Mouse (Mus musculus) adrenal gland, postnatal 36 days (tissue): ENCODE measurements at regions not wholly inside any gene's neighbourhood (a gene's known extent, or its start where the extent isn't known, plus 50 kb on each side); places are given as distances from the start of the nearest gene placed in this dataset.

ENCODE experiments used
- DNase-seq, 2 experiments: peaks; one replicate each; pipeline ENCODE4 v3.0.0; 2021; ENCODE audit warnings: mixed read lengths in 1 of 2

GRCm38 (mm10) chr10:124320191-124321110 is 1056.7 kb downstream of the Fam19a2 start:
- DNase-seq: no peak

GRCm38 (mm10) chr10:124332491-124332890 is 1056.8 kb downstream of the Slc16a7 start:
- DNase-seq: no peak

- DNase-seq: no peak
These were observed 1050.3 kb downstream of the Slc16a7 start for GRCm38 (mm10) chr10:124338923-124339322.

GRCm38 (mm10) chr10:124349300-124349699 is 1040.0 kb downstream of the Slc16a7 start:
- peak; percentile 67 to 73 for DNase-seq

GRCm38 (mm10) chr10:124362795-124363194 is 1026.5 kb downstream of the Slc16a7 start:
- no peak for DNase-seq

GRCm38 (mm10) chr10:124370994-124371393 is 1018.3 kb downstream of the Slc16a7 start:
- DNase-seq: no peak

GRCm38 (mm10) chr10:124402647-124403046 is 986.6 kb downstream of the Slc16a7 start:
- no peak for DNase-seq

GRCm38 (mm10) chr10:124409633-124410032 is 979.6 kb downstream of the Slc16a7 start:
- DNase-seq: no peak

GRCm38 (mm10) chr10:124416531-124416930 is 972.7 kb downstream of the Slc16a7 start:
- no peak for DNase-seq

- no peak for DNase-seq
These were observed 965.8 kb downstream of the Slc16a7 start for GRCm38 (mm10) chr10:124423418-124423817.
